Mouse (Mus musculus): ENCODE data around the gene Mep1a. TPM values are rescaled to one million over a fixed set of nuclear protein-coding genes. Genes with fewer than 3 reads are reported as not detected.
"Not testable (repeated sequence)": the region's sequence is repeated elsewhere in the genome, so short reads cannot be mapped to it uniquely, and the experiment has no call there.

Gene Mep1a
- polyA plus RNA-seq, 1 experiment from 2014 or later: 0.40 TPM

DNA sequence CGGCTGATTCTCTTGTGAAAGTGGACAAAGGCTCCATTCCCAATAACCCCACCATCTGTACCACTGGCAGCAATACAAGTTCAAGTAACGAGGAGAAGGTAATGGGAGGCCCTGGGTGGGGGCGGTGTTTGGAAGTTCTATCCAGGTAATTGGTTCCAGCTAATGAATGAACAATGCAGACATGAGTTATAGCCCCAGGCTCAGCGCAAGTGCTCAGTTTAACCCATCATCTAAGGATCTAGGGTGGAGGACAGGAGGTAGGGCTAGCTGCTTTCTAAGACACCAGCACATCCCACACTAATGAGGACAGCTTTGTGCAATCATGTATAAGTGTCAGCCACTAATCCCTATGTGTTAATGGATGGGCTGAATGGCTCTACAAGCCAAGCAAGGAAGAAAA, 8.2 kb upstream of the Mep1a start:
- Histone ChIP-seq H3K4me1 (no peaks in the 10 kb centered on the region), H3K9me3 (replicated peaks) (0 out of 2 replicates have a peak, but pooled peaks cover 4% of the 10 kb centered on the region), H3K27ac (replicated peaks) (no peak overlapping the region), H3K36me3 (no peaks in the 10 kb centered on the region), H3K4me3 (replicated peaks) (no peak overlapping the region), H3K4me2 (replicated peaks) (no peak overlapping the region), H3K9ac (no peak overlapping the region), H3K27me3 (no peaks in the 10 kb centered on the region)
- ATAC-seq (ENCODE audit: insufficient number of reproducible peaks, low FRiP score, low TSS enrichment, low read depth): no peak
- WGBS: 48% methylated on average over 4 of the region's 4 CpGs

DNA sequence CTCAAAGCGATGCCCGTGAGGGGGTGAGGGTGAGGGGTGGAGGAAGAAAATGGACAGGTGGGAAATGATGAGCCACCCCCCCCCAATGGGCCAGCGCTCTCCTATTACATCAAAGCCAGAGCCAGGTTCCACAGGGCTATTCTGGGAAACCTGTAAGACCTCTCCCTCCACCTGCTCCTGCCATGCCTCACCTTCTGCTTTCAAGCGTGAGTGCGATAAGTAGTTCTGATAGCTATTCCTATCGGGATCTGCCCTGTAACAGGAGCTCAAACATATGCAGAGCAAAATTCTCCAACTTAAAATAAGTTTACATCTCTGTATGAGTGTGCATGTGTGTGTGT, 2.0 kb upstream of the Mep1a start:
- Histone ChIP-seq H3K4me3 (replicated peaks) (no peak overlapping the region), H3K36me3 (no peaks in the 10 kb centered on the region), H3K9me3 (replicated peaks) (no peaks in the 10 kb centered on the region), H3K4me1 (no peaks in the 10 kb centered on the region), H3K9ac (no peak overlapping the region), H3K4me2 (replicated peaks) (no peak overlapping the region), H3K27ac (replicated peaks) (no peak overlapping the region), H3K27me3 (no peaks in the 10 kb centered on the region)
- no peak for ATAC-seq (ENCODE audit: insufficient number of reproducible peaks, low FRiP score, low TSS enrichment, low read depth)
- 65% methylated on average over 6 of the region's 6 CpGs for WGBS

DNA sequence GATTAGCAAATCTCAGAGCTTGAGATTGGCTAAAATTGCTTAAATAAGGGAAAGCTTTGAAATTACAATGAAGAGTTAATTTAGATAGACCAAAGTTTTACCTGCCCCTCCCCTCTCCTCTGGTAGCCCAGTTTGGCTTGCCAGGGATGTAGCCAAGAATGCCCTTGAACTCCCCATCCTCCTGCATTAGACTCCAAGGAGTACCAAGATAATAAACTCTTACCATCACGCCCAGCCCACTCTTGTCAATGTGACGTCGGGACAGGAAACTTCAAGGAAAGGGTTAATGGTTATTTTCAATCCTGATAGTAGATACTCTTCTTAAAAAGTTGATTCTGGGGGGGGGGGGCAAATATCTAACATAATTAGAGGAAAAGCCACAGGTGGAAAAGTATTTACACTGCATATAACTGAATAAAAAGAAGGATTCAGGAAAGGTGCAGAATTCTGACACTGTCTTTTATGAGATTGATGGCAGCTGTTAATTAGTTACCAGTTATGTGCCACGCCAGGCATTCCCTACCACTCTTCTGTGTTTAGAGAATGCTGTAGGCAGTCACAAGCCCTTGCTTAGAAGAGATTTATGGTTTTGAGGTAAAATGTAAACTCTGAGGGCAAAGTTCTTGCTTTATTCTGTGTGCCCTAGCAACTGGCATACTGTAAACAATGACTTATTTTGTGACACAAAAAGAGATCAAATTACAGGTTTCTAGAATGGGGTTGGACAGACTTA, 1.4 kb upstream of the Mep1a start:
- whole genome bisulfite sequencing: 63% methylated on average over 4 of the region's 4 CpGs

DNA sequence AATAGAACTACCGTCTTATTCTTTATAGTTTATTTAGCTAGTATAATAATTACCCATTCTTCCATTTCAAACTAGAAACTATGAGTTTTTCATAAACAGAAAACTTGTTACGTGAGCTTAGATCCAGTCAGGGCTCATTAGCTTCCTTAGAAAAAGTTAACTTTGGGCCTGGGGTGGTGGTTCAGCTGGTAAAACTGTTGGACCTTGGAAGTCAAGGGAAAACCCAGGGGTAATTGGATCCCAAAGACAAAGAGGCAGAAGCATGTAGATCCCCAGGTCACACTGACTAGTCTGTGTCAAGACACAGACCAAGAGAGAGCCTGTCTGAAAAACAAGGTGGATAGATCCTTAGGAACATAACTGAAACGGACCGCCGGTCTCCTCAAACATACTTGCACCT, 981 bp downstream of the Mep1a start:
- H3K9ac ChIP-seq: no peak overlapping the region
- WGBS: 91% methylated on average over 5 of the region's 5 CpGs
- H3K36me3 ChIP-seq: no peaks in the 10 kb centered on the region
- H3K27ac ChIP-seq (replicated peaks): no peak overlapping the region
- H3K9me3 ChIP-seq (replicated peaks): no peaks in the 10 kb centered on the region
- no peaks in the 10 kb centered on the region for H3K4me1 ChIP-seq
- H3K27me3 ChIP-seq: no peaks in the 10 kb centered on the region
- no peak overlapping the region for H3K4me2 ChIP-seq (replicated peaks)
- no peak for ATAC-seq (ENCODE audit: insufficient number of reproducible peaks, low FRiP score, low TSS enrichment, low read depth)
- no peak overlapping the region for H3K4me3 ChIP-seq (replicated peaks)

More for the DNA sequence above, 1.4 kb upstream of the Mep1a start:
- Histone ChIP-seq H3K4me2 (replicated peaks) (no peak overlapping the region), H3K4me1 (no peaks in the 10 kb centered on the region), H3K36me3 (no peaks in the 10 kb centered on the region), H3K27ac (replicated peaks) (no peak overlapping the region), H3K9me3 (replicated peaks) (no peaks in the 10 kb centered on the region), H3K9ac (no peak overlapping the region), H3K4me3 (replicated peaks) (no peak overlapping the region), H3K27me3 (no peaks in the 10 kb centered on the region)
- ATAC-seq (ENCODE audit: insufficient number of reproducible peaks, low FRiP score, low TSS enrichment, low read depth): no peak

DNA sequence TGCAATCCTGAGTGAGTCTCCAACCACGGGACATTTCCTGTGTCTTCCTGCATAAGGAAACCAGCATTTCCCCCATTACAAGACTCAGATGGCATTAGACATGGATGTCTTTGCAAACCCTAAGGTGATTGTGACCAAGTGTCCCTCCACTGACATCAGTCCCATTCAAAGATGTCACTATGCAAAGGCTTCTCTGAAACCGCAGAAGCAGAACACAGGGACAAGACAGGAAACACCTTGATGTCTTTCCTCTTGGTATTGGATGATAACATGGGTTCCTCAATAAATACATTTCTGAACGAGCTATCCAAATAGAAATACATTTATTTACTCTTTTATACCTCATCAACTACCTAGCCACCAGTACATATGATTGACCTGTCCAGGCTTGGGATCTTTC, 1.4 kb downstream of the Mep1a start:
- Histone ChIP-seq H3K4me3 (replicated peaks) (no peak overlapping the region), H3K4me2 (replicated peaks) (no peak overlapping the region), H3K27ac (replicated peaks) (no peak overlapping the region), H3K9me3 (replicated peaks) (no peaks in the 10 kb centered on the region), H3K36me3 (no peaks in the 10 kb centered on the region), H3K9ac (no peak overlapping the region), H3K27me3 (no peaks in the 10 kb centered on the region), H3K4me1 (no peaks in the 10 kb centered on the region)
- ATAC-seq (ENCODE audit: insufficient number of reproducible peaks, low FRiP score, low TSS enrichment, low read depth): no peak
- 73% methylated on average over 3 of the region's 3 CpGs for WGBS

DNA sequence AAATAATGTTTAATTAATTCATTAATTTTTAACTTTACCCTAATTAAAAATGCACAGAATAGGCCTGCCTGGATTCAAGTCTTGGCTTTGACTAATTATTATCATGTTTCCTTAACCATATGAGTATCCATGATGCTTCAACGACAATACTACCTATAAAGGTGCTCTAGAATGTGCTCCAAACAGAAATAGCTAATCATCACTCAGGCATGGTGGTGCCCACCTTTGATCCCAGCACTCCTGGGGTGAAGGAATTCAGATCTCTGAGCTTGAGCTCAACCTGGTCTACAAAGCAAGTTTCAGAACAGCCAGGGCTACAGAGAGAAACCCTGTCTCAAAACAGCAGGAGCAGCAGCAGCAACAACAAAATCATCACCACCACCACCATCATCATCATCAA, 2.1 kb downstream of the Mep1a start:
- no peak for ATAC-seq (ENCODE audit: insufficient number of reproducible peaks, low FRiP score, low TSS enrichment, low read depth)
- whole genome bisulfite sequencing: 79% methylated on average over 1 of the region's 1 CpGs
- Histone ChIP-seq H3K9me3 (replicated peaks) (no peaks in the 10 kb centered on the region), H3K4me3 (replicated peaks) (no peak overlapping the region), H3K9ac (no peak overlapping the region), H3K27ac (replicated peaks) (no peak overlapping the region), H3K27me3 (no peaks in the 10 kb centered on the region), H3K4me1 (no peaks in the 10 kb centered on the region), H3K4me2 (replicated peaks) (no peak overlapping the region), H3K36me3 (no peaks in the 10 kb centered on the region)

DNA sequence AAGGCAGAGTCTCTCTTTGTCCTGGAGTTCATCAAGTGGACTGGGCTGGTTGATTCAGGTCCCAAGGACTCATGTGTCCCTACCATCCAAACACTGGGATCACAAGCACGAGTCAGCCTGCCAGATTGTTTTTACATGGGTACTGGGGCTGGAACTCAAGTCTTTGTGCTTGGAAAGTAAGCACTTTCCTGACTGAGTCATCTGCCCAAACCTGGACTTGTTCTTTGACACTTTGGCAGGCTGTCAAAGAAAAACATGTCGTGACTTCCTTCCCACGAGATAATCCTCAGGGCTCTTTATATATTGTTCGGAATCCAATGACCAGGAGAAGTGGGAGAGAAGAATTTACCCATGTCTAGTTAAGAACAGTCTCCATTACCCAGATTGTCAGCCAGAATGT, 5.1 kb downstream of the Mep1a start:
- Histone ChIP-seq H3K9ac (no peak overlapping the region), H3K4me3 (replicated peaks) (no peak overlapping the region), H3K27ac (replicated peaks) (no peak overlapping the region), H3K9me3 (replicated peaks) (no peaks in the 10 kb centered on the region), H3K27me3 (no peaks in the 10 kb centered on the region), H3K36me3 (no peaks in the 10 kb centered on the region), H3K4me1 (no peaks in the 10 kb centered on the region), H3K4me2 (replicated peaks) (no peak overlapping the region)
- no peak for ATAC-seq (ENCODE audit: insufficient number of reproducible peaks, low FRiP score, low TSS enrichment, low read depth)
- 59% methylated on average over 4 of the region's 4 CpGs for WGBS

DNA sequence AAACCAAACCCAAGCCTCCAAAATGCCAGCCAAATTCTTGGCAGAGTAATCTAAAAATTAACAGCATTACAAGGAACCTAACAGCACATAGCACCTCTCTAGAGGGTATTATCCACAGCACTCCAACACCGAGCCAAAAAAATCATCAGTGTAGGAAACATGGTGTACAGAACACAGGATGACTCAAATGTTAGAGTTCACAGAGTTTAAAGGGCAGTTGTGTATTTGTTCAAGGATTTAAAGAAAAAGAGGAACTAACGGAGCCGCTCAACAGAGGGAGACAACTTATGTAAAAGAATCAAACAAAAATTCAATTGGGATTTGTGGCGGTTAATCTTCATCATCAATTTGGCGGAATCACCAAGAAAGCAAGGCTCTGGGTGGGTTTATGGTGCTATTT, 7.1 kb downstream of the Mep1a start:
- H3K9me3 ChIP-seq (replicated peaks): no peaks in the 10 kb centered on the region
- no peak for ATAC-seq (ENCODE audit: insufficient number of reproducible peaks, low FRiP score, low TSS enrichment, low read depth)
- H3K27me3 ChIP-seq: no peaks in the 10 kb centered on the region
- no peaks in the 10 kb centered on the region for H3K36me3 ChIP-seq
- H3K4me3 ChIP-seq (replicated peaks): no peak overlapping the region
- no peak overlapping the region for H3K27ac ChIP-seq (replicated peaks)
- 80% methylated on average over 5 of the region's 5 CpGs for WGBS
- no peak overlapping the region for H3K4me2 ChIP-seq (replicated peaks)
- no peaks in the 10 kb centered on the region for H3K4me1 ChIP-seq
- no peak overlapping the region for H3K9ac ChIP-seq

DNA sequence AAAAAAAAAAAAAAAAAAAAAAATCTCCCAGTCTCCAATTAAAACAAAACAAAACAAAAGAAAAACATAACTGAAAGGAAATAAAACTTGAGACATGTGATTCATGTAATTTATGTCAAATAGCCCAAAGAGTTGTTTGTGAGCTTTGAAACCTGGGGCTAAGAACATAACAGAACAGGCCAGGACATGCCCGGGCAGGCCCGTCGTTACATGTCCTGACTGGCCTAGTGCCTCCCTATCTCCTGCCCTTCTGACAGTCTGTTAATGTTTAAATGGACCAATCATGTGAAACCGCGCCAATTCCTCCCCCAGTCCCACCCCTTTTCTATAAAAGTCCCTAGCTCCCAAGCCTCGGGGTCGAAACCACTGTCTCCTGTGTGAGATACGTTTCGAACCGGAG, 12.2 kb downstream of the Mep1a start:
- H3K9ac ChIP-seq; ATAC-seq (ENCODE audit: insufficient number of reproducible peaks, low FRiP score, low TSS enrichment, low read depth); H3K4me3 ChIP-seq (replicated peaks); H3K27me3 ChIP-seq; H3K27ac ChIP-seq (replicated peaks); H3K36me3 ChIP-seq; H3K4me1 ChIP-seq; H3K9me3 ChIP-seq (replicated peaks); H3K4me2 ChIP-seq (replicated peaks): not testable (repeated sequence)
- WGBS: 96% methylated on average over 8 of the region's 10 CpGs

DNA sequence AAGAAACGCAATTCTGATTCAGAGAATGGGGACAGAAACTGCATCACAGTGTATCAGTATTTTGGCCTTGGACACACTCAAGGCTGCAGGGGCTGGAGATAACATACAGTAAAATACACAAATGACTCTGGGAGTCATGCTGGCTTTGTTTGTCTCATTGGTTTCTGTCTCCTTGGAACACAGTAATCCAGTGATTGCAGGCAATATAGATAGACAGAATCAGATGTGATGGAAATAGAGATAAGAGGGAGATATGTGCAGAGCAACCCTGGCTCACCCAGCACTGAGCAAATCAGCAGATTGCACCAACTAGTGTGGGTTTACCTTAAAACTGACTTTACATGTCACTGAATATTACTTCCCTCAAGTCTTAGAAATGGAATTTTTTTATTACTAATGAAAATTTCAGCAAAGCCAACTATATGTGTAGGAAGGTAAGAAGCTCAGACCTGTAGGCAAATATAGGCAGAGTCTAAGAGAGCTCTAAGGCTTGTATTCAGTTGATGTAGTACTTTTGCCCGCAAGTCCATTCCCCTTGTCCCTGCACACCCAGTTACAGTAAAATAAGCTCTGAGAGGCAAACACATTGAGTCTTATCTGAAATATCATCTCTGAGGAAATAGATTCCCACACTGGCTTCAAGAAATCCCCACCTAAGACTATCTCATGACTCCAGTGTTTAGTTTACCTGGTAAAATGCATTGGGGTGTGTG, 14.0 kb downstream of the Mep1a start:
- Histone ChIP-seq H3K36me3 (no peaks in the 10 kb centered on the region), H3K4me2 (replicated peaks) (no peak overlapping the region), H3K4me3 (replicated peaks) (no peak overlapping the region), H3K4me1 (no peaks in the 10 kb centered on the region), H3K9ac (no peak overlapping the region), H3K27ac (replicated peaks) (no peak overlapping the region), H3K27me3 (no peaks in the 10 kb centered on the region), H3K9me3 (replicated peaks) (no peaks in the 10 kb centered on the region)
- WGBS: 89% methylated on average over 2 of the region's 2 CpGs
- ATAC-seq (ENCODE audit: insufficient number of reproducible peaks, low FRiP score, low TSS enrichment, low read depth): no peak

DNA sequence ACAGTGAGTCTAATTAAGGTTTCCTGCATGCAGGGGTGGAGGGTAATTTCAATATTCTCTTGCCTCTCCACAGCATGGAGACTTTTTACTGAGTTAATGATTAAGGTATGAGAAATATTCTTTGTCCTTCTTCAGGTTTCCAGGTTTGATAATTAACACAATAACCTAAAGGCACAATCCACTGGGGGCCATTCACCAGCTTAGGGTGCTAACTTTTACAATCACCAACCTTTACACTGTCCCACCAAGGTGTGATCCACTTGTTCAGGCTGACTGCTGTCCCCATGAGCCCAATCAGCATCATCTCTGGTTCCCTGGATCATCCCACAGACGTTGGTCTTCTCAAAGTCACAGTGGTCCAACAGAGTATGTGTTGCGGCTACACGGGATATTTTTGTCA, 16.6 kb downstream of the Mep1a start:
- ATAC-seq (ENCODE audit: insufficient number of reproducible peaks, low FRiP score, low TSS enrichment, low read depth): no peak
- Histone ChIP-seq H3K9me3 (replicated peaks) (no peaks in the 10 kb centered on the region), H3K4me3 (replicated peaks) (no peak overlapping the region), H3K27me3 (no peaks in the 10 kb centered on the region), H3K9ac (no peak overlapping the region), H3K4me1 (no peaks in the 10 kb centered on the region), H3K4me2 (replicated peaks) (no peak overlapping the region), H3K36me3 (no peaks in the 10 kb centered on the region), H3K27ac (replicated peaks) (no peak overlapping the region)
- 85% methylated on average over 3 of the region's 3 CpGs for WGBS

DNA sequence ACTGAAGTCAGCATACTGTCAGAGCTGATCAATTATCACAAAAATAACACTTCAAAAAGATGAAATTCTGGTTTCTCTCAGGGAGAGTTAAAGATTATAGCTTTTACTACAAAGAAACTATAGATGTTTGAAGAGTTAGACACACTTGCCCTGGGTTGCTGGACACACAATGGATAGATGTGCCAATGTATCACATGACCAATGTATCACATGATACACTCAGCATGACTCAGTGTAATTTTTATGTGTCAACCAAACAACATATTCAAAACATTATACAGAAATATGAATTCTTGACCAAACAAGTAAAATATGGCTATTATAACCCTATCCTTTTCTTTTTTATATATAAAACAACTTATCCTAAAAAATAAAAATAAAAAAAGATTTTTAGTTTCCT, 25.0 kb downstream of the Mep1a start:
- H3K4me3 ChIP-seq (replicated peaks): no peak overlapping the region
- no peaks in the 10 kb centered on the region for H3K9me3 ChIP-seq (replicated peaks)
- no peaks in the 10 kb centered on the region for H3K36me3 ChIP-seq
- H3K27me3 ChIP-seq: no peaks in the 10 kb centered on the region
- no peak for ATAC-seq (ENCODE audit: insufficient number of reproducible peaks, low FRiP score, low TSS enrichment, low read depth)
- no peak overlapping the region for H3K27ac ChIP-seq (replicated peaks)
- no peak overlapping the region for H3K9ac ChIP-seq
- no peaks in the 10 kb centered on the region for H3K4me1 ChIP-seq
- H3K4me2 ChIP-seq (replicated peaks): no peak overlapping the region

Measured in embryonic facial prominence, embryonic 15.5 days (tissue).